Mouse (Mus musculus): ENCODE data around the gene Rab44.

DNA sequence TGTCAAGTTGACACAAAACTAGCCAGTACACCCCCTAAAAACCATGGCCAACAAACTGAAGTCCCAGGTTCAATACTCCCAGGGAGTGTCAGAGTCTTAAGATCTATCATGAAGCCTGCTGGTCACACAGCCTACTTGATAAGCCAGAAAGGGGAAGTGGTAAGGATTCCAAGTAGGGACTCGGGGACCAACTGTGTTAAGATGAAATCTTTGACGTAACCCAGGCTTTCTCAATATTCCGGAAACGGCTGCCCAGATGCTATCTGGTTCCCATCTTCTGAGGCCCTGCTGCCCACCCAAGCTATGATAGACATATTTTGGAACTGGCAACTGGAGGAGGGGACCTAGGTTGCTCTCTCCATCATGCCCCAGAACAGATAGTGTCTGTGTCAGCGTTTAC is 2.6 kb upstream of the Rab44 start:
- TF ChIP-seq FLI1 (IDR thresholded peaks at IDR 0.05; ENCODE audit: low read length) (no peak), GATA1 (IDR thresholded peaks at IDR 0.05; ENCODE audit: borderline replicate concordance, low read length) (no peak)
